Mouse (Mus musculus) activated CD4-positive, CD25-positive, alpha-beta regulatory T cell, adult 4 months (primary cell): Measurements from ENCODE around the gene Ppm1n. TPM values are rescaled to one million over a fixed set of nuclear protein-coding genes. Genes with fewer than 3 reads are reported as not detected.

Experiments used
- ATAC-seq: one replicate; pipeline ENCODE4 v1.8.0; 2017
- polyA plus RNA-seq, 2 experiments: library from polyadenylated mRNA; unstranded; fragments of 100-300 nt; shearing (Covaris generic); gene quantifications; one replicate each; pipeline ENCODE4 v1.2.1; 2017

Ppm1n gene
- polyA plus RNA-seq, 2 experiments from 2014 or later, result 1.1 to 1.2 TPM

GRCm38 (mm10) chr7:19282385-19282784, 2.5 kb upstream of the Ppm1n start, which contains the start of gene Rtn2:
Gene Rtn2 (plus strand): TSS chr7:19282624.
- peak; percentile 52 for ATAC-seq

- peak; percentile 52 for ATAC-seq
These were observed 1.9 kb upstream of the Ppm1n start for GRCm38 (mm10) chr7:19281680-19282304.

- ATAC-seq, result no peak
These were observed 812 bp downstream of the Ppm1n start for GRCm38 (mm10) chr7:19279052-19279451.

GRCm38 (mm10) chr7:19276253-19276652, 3.6 kb downstream of the Ppm1n start:
- ATAC-seq, result no peak

- peak; percentile 57 for ATAC-seq
These were observed 7.6 kb downstream of the Ppm1n start for GRCm38 (mm10) chr7:19272173-19272764.

- ATAC-seq, result peak; percentile 60
These were observed 8.4 kb downstream of the Ppm1n start, which contains the start of gene Vasp for GRCm38 (mm10) chr7:19271238-19272172. Gene Vasp (minus strand): TSS chr7:19271817.

GRCm38 (mm10) chr7:19270509-19271237, 9.2 kb downstream of the Ppm1n start:
- ATAC-seq, result no peak

GRCm38 (mm10) chr7:19269721-19270441, 10.0 kb downstream of the Ppm1n start:
- ATAC-seq, result no peak

- peak; percentile 7 for ATAC-seq
These were observed 10.7 kb downstream of the Ppm1n start for GRCm38 (mm10) chr7:19268993-19269681.

- ATAC-seq, result no peak
These were observed 12.8 kb downstream of the Ppm1n start for GRCm38 (mm10) chr7:19267051-19267450.

GRCm38 (mm10) chr7:19265928-19266822, 13.7 kb downstream of the Ppm1n start:
- peak; percentile 49 for ATAC-seq

- no peak for ATAC-seq
These were observed 14.7 kb downstream of the Ppm1n start for GRCm38 (mm10) chr7:19265147-19265546.

- ATAC-seq, result no peak
These were observed 21.5 kb downstream of the Ppm1n start for GRCm38 (mm10) chr7:19258336-19258735.

- ATAC-seq, result no peak
These were observed 22.4 kb downstream of the Ppm1n start for GRCm38 (mm10) chr7:19257390-19258022.

- peak; percentile 65 for ATAC-seq
These were observed 23.3 kb downstream of the Ppm1n start for GRCm38 (mm10) chr7:19256567-19256966.

- ATAC-seq, result no peak
These were observed 24.5 kb downstream of the Ppm1n start for GRCm38 (mm10) chr7:19255395-19255794.

GRCm38 (mm10) chr7:19253437-19253836, 26.4 kb downstream of the Ppm1n start:
- no peak for ATAC-seq

GRCm38 (mm10) chr7:19252078-19252477, 27.8 kb downstream of the Ppm1n start:
- ATAC-seq, result no peak

GRCm38 (mm10) chr7:19247511-19247910, 32.4 kb downstream of the Ppm1n start:
- no peak for ATAC-seq

GRCm38 (mm10) chr7:19246855-19247254, 33.0 kb downstream of the Ppm1n start:
- ATAC-seq, result no peak
